Mouse (Mus musculus): ENCODE results near the gene Btg2. TPM values are rescaled to one million over a fixed set of nuclear protein-coding genes. Genes with fewer than 3 reads are reported as not detected.

The Btg2 gene
- polyA plus RNA-seq (2012; ENCODE audit: low replicate concordance) = 25.8 and 146 TPM in 2 replicates

GRCm38 (mm10) chr1:134078802-134079476, at the start of gene Btg2:
TSS of gene Btg2 (minus strand) at chr1:134079120.

GRCm38 (mm10) chr1:134110979-134111378, 32.1 kb upstream of the Btg2 start, which contains the start of gene Chit1:
TSS of gene Chit1 (plus strand) at chr1:134111242.

DNA sequence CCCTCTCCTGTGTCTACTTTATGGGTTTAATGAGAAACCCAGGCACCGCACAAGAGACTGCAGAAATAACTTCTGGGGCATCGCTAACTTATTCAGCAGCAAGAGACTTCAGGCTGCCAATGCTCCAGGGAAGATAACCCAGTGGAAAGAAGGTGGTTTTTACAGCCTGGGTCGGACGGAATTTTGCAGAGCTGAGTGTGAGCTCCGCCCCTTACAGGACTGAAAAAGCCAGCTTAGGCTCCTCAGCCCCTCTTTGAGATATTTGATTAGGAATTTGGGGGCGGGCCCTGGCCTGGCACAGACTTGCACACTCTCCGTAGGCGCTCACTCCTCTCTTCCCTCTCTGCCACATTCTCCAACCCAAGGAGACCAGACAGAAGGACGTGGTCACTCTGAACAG, 41.7 kb downstream of the Btg2 start, which contains the start of gene Fmod:
Fmod (plus strand) TSS at position 83 of the 400 bp plus-strand sequence.

Other genes with a start within 250 kb of the Btg2 start
- not detected in 2 replicates for gene Optc, start 171.1 kb downstream of the Btg2 start, polyA plus RNA-seq (2012; ENCODE audit: low replicate concordance)
- gene Prelp, start 157.7 kb downstream of the Btg2 start, polyA plus RNA-seq (2012; ENCODE audit: low replicate concordance) = 0.03 and 0.29 TPM in 2 replicates
- 0.09 TPM in 1 of 2 replicates, not detected in the other for gene Fmod, start 41.9 kb downstream of the Btg2 start, polyA plus RNA-seq (2012; ENCODE audit: low replicate concordance)
- gene Chit1, start 32.1 kb upstream of the Btg2 start, polyA plus RNA-seq (2012; ENCODE audit: low replicate concordance) = 0.18 TPM in 1 of 2 replicates, not detected in the other
- gene Chil1, start 103.1 kb upstream of the Btg2 start, polyA plus RNA-seq (2012; ENCODE audit: low replicate concordance) = 1.4 and 4.1 TPM in 2 replicates
- gene Mybph, start 114.3 kb upstream of the Btg2 start, polyA plus RNA-seq (2012; ENCODE audit: low replicate concordance) = 0.08 TPM in 1 of 2 replicates, not detected in the other
- not detected in 2 replicates for gene Adora1, start 156.3 kb upstream of the Btg2 start, polyA plus RNA-seq (2012; ENCODE audit: low replicate concordance)
- gene Myog, start 210.9 kb upstream of the Btg2 start, polyA plus RNA-seq (2012; ENCODE audit: low replicate concordance) = not detected in 2 replicates

All from hematopoietic multipotent progenitor cell, adult 10-12 weeks (in vitro differentiated cells).